In genomic region chr4:82400536-82400935, GRCm38 (mm10) we compare ENCODE assay signal across 8 mouse cellular contexts.
A peak's percentile ranks its signal among the peaks of the same experiment; 100 is the strongest.
DNase-seq lines count a peak whose midpoint lies in the region; ATAC-seq lines count a peak whose summit lies in the region.

No protein-coding gene starts in this region.

- DNase-seq in adrenal gland, adult 2 months, result peak; percentile 55
- no peak for DNase-seq in adrenal gland, adult 8-10 months
- DNase-seq in embryo, embryonic 11 days, result peak; percentile 54
- DNase-seq in hindbrain, embryonic 10.5 days (ENCODE audit: low spot score), result no peak
- no peak for DNase-seq in liver, embryonic 11.5 days (ENCODE audit: low spot score)
- DNase-seq in skeletal muscle tissue, adult 2 months (ENCODE audit: low read depth, low spot score), result peak; percentile 57
- no peak for DNase-seq in layer of hippocampus, adult 11-12 months (ENCODE audit: low spot score)

- peak overlapping the region; percentile 56 for H3K27ac ChIP-seq in hindbrain, embryonic 10.5 days
- H3K27ac ChIP-seq in liver, embryonic 11.5 days (ENCODE audit: low read depth, low read length), result peak overlapping the region; percentile 64

- ATAC-seq in liver, embryonic 11.5 days (replicated peaks; ENCODE audit: low FRiP score), result 0 out of 2 replicates have a peak, but pooled peaks have one; percentile 39
- no peak for ATAC-seq in CD4-positive, CD25-positive, alpha-beta regulatory T cell, adult 4 months

- no peaks in the 10 kb centered on the region for H3K9me3 ChIP-seq in hindbrain, embryonic 10.5 days
- H3K9me3 ChIP-seq in liver, embryonic 11.5 days (ENCODE audit: control insufficient read depth, low read length), result no peaks in the 10 kb centered on the region

- no peak overlapping the region for H3K9ac ChIP-seq in liver, embryonic 11.5 days (ENCODE audit: low read depth, low read length)

- no peaks in the 10 kb centered on the region for H3K36me3 ChIP-seq in hindbrain, embryonic 10.5 days
- no peaks in the 10 kb centered on the region for H3K36me3 ChIP-seq in liver, embryonic 11.5 days (ENCODE audit: control insufficient read depth, insufficient read depth, low read length)

- H3K27me3 ChIP-seq in hindbrain, embryonic 10.5 days (ENCODE audit: insufficient read depth, poor library complexity, severe bottlenecking), result peaks cover 4% of the 10 kb centered on the region; the same call in 1 of the 2 replicates
- no peaks in the 10 kb centered on the region for H3K27me3 ChIP-seq in liver, embryonic 11.5 days (replicated peaks; ENCODE audit: control insufficient read depth, insufficient read depth, low read length)

- peaks cover 28% of the 10 kb centered on the region for H3K4me1 ChIP-seq in hindbrain, embryonic 10.5 days (replicated peaks)
- H3K4me1 ChIP-seq in liver, embryonic 11.5 days (replicated peaks; ENCODE audit: control insufficient read depth, insufficient read depth, low read length), result peaks cover 19% of the 10 kb centered on the region

- H3K4me2 ChIP-seq in liver, embryonic 11.5 days, result no peak overlapping the region

- 15% methylated on average over 5 of the region's 5 CpGs for WGBS in hindbrain, embryonic 10.5 days
- 25% methylated on average over 5 of the region's 5 CpGs for WGBS in liver, embryonic 11.5 days

- H3K4me3 ChIP-seq in hindbrain, embryonic 10.5 days, result no peak overlapping the region
- no peak overlapping the region for H3K4me3 ChIP-seq in liver, embryonic 11.5 days (ENCODE audit: low read depth, low read length)

Comparison
In these comparisons a context has a peak if more than half of its experiments do, and no peak if none do; other contexts are left out.
1. DNase-seq: peak in adrenal gland, adult 2 months (single experiment), embryo, embryonic 11 days (single experiment) and skeletal muscle tissue, adult 2 months (single experiment); none in adrenal gland, adult 8-10 months (single experiment), hindbrain, embryonic 10.5 days (single experiment), liver, embryonic 11.5 days (single experiment) and layer of hippocampus, adult 11-12 months (single experiment).